Mouse (Mus musculus) E14TG2a.4 (cell line): Measurements from ENCODE around the gene Gzmk.

Experiments
- CTCF ChIP-seq: conservative IDR thresholded peaks from 2 replicates; pipeline ENCODE4 v1.5.1; 2014; ENCODE audit warnings: low read length
- NANOG ChIP-seq: IDR thresholded peaks from 2 replicates; pipeline ENCODE4 v1.6.1; 2014; ENCODE audit warnings: borderline replicate concordance, low read length, mixed read lengths
- POU5F1 ChIP-seq: IDR thresholded peaks from 2 replicates; pipeline ENCODE4 v1.6.1; 2014; ENCODE audit warnings: low read length, borderline replicate concordance

DNA sequence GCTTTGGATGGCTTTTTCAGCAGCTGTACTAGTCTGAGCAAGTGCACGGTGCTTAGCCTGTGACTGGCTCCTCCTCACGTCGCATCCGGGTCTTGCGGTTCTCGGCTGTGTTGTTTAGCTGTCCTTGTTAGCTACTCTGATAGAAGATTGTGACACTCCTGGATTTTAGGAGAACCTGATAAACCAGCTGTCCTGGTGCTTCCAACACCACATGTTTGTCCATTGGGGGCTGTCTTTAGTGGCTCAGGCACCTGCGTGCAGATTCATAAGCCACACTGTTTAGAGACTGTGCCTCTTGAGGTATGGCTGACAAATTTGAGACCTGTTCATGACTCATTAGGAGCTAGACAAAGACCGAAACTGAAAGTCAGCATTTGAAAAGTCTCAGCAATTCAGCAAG, 42.4 kb downstream of the Gzmk start:
- TF ChIP-seq CTCF, result no peak
- no peak for TF ChIP-seq NANOG
- TF ChIP-seq POU5F1, result no peak
